Mouse (Mus musculus) effector memory CD4-positive, alpha-beta T cell, adult 7 months (primary cell): ENCODE results near the gene Bud13. TPM values are rescaled to one million over a fixed set of nuclear protein-coding genes. Genes with fewer than 3 reads are reported as not detected.

Source experiments
- polyA plus RNA-seq: library from polyadenylated mRNA; unstranded; fragments of 100-300 nt; shearing (Covaris generic); gene quantifications from one replicate; pipeline ENCODE4 v1.2.1, GENCODE M21; 2017

Bud13 gene
- 18.1 TPM for polyA plus RNA-seq

GRCm38 (mm10) chr9:46282631-46283436 lies at the start of gene Bud13:
Gene Bud13, plus strand, starts transcription at chr9:46283008.

GRCm38 (mm10) chr9:46235596-46235648 lies 47.4 kb upstream of the Bud13 start, which contains the start of gene Apoc3:
Gene Apoc3, minus strand, starts transcription at chr9:46235636.

GRCm38 (mm10) chr9:46240526-46241153 lies 42.2 kb upstream of the Bud13 start, which contains the start of gene Apoa4:
Gene Apoa4, plus strand, starts transcription at chr9:46240696.

GRCm38 (mm10) chr9:46268343-46268873 lies 14.4 kb upstream of the Bud13 start, which contains the start of gene Apoa5:
Gene Apoa5, plus strand, starts transcription at chr9:46268633.

GRCm38 (mm10) chr9:46272677-46273454 lies 9.9 kb upstream of the Bud13 start, which contains the start of gene Zpr1:
Gene Zpr1, plus strand, starts transcription at chr9:46273064.

GRCm38 (mm10) chr9:46319886-46320285 lies 37.1 kb downstream of the Bud13 start, which contains the start of gene 4931429L15Rik:
Gene 4931429L15Rik, minus strand, starts transcription at chr9:46319986.

Other genes starting within 250 kb of the Bud13 start
- not detected for gene Apoa1, start 54.4 kb upstream of the Bud13 start, polyA plus RNA-seq
- not detected for gene Apoc3, start 47.4 kb upstream of the Bud13 start, polyA plus RNA-seq
- gene Apoa4, start 42.3 kb upstream of the Bud13 start, polyA plus RNA-seq = not detected
- gene Apoa5, start 14.4 kb upstream of the Bud13 start, polyA plus RNA-seq = not detected
- gene Zpr1, start 9.9 kb upstream of the Bud13 start, polyA plus RNA-seq = 125 TPM
- gene 4931429L15Rik, start 37.0 kb downstream of the Bud13 start, polyA plus RNA-seq = not detected